Mouse (Mus musculus) embryonic fibroblast, embryonic 13.5 days (primary cell): Measurements from ENCODE around the gene Arl6ip4.

Source experiments
- CTCF ChIP-seq: IDR thresholded peaks from 2 replicates; pipeline ENCODE4 v1.5.1; 2011; ENCODE audit warnings: mild to moderate bottlenecking, control low read depth, low read length, moderate library complexity, borderline replicate concordance; ENCODE audit not compliant: insufficient read depth
- POLR2A ChIP-seq: IDR thresholded peaks from 2 replicates; pipeline ENCODE4 v1.6.1; 2011; ENCODE audit warnings: low read depth, mild to moderate bottlenecking, control low read depth, low read length, moderate library complexity

DNA sequence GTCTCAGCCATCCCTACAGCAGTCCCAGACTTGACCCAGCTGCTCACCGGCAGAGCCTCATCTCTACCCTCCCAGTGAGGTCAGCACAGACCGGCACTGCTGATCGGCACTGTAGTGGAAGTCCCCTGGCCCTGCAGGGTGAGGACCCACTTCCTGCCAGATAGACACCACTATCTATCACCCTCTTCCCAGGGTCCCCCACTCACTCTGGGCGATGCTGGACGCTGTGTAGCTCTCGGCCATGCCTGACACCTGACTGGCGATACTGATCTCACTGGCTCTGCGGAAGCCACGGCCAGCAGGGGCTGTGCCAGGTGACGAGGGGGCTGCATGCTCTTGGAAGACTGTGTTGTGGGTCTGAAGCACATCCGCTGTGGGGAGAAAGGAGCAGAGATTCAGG is 9.2 kb downstream of the Arl6ip4 start:
- TF ChIP-seq POLR2A (no peak), CTCF (no peak)
